Mouse (Mus musculus) embryonic facial prominence, embryonic 15.5 days (tissue): ENCODE measurements around the gene Ankle1. TPM values are rescaled to one million over a fixed set of nuclear protein-coding genes. Genes with fewer than 3 reads are reported as not detected.

Experiments
- polyA plus RNA-seq: library from polyadenylated mRNA; unstranded; fragments of >200 nt; fragmentation: Nextera tagmentation; extraction: Ambion mirVana; gene quantifications from 2 replicates; pipeline ENCODE4 v1.2.1, GENCODE M21; 2015

Gene Ankle1
- polyA plus RNA-seq, 1 experiment from 2014 or later, result 33.1 TPM

Other genes with a start within 250 kb of the Ankle1 start
- gene Myo9b, start 133.3 kb upstream of the Ankle1 start, polyA plus RNA-seq, result 24.0 and 27.0 TPM in 2 replicates
- 47.2 and 48.6 TPM in 2 replicates for gene Haus8, start 133.1 kb upstream of the Ankle1 start, polyA plus RNA-seq
- 100 and 121 TPM in 2 replicates for gene Use1, start 39.2 kb upstream of the Ankle1 start, polyA plus RNA-seq
- 7.1 and 8.5 TPM in 2 replicates for gene Ocel1, start 34.7 kb upstream of the Ankle1 start, polyA plus RNA-seq
- 59.0 and 61.2 TPM in 2 replicates for gene Nr2f6, start 24.1 kb upstream of the Ankle1 start, polyA plus RNA-seq
- 11.6 and 12.7 TPM in 2 replicates for gene Ushbp1, start 10.2 kb upstream of the Ankle1 start, polyA plus RNA-seq
- 96.7 and 106 TPM in 2 replicates for gene Babam1, start 9.1 kb upstream of the Ankle1 start, polyA plus RNA-seq
- gene Abhd8, start 57.6 kb downstream of the Ankle1 start, polyA plus RNA-seq, result 73.2 and 77.0 TPM in 2 replicates
- 115 and 122 TPM in 2 replicates for gene Mrpl34, start 58.9 kb downstream of the Ankle1 start, polyA plus RNA-seq
- gene Dda1, start 63.2 kb downstream of the Ankle1 start, polyA plus RNA-seq, result 105 and 112 TPM in 2 replicates
- gene Ano8, start 80.0 kb downstream of the Ankle1 start, polyA plus RNA-seq, result 3.0 and 3.7 TPM in 2 replicates
- gene Gtpbp3, start 82.1 kb downstream of the Ankle1 start, polyA plus RNA-seq, result 15.9 and 17.3 TPM in 2 replicates
- 61.4 and 62.8 TPM in 2 replicates for gene Plvap, start 105.7 kb downstream of the Ankle1 start, polyA plus RNA-seq
- gene Ccdc194, start 119.7 kb downstream of the Ankle1 start, polyA plus RNA-seq, result 2.4 and 3.0 TPM in 2 replicates
- gene Bst2, start 131.4 kb downstream of the Ankle1 start, polyA plus RNA-seq, result 34.8 and 35.5 TPM in 2 replicates
- 86.8 and 92.9 TPM in 2 replicates for gene Mvb12a, start 136.9 kb downstream of the Ankle1 start, polyA plus RNA-seq
- 1.2 and 1.7 TPM in 2 replicates for gene Tmem221, start 152.9 kb downstream of the Ankle1 start, polyA plus RNA-seq
- gene Nxnl1, start 160.6 kb downstream of the Ankle1 start, polyA plus RNA-seq, result 0.13 and 0.18 TPM in 2 replicates
- 51.1 and 55.7 TPM in 2 replicates for gene Slc27a1, start 162.9 kb downstream of the Ankle1 start, polyA plus RNA-seq
- gene Pgls, start 186.2 kb downstream of the Ankle1 start, polyA plus RNA-seq, result 220 and 229 TPM in 2 replicates
- 3.1 and 4.7 TPM in 2 replicates for gene Fam129c, start 191.6 kb downstream of the Ankle1 start, polyA plus RNA-seq
- 94.6 and 98.9 TPM in 2 replicates for gene Colgalt1, start 205.0 kb downstream of the Ankle1 start, polyA plus RNA-seq